Mouse (Mus musculus): ENCODE measurements around the gene Clps. TPM values are rescaled to one million over a fixed set of nuclear protein-coding genes. Genes with fewer than 3 reads are reported as not detected.

Gene Clps
- polyA plus RNA-seq, 1 experiment from 2014 or later, result 0.35 TPM

- Histone ChIP-seq H3K27me3 (ENCODE audit: control insufficient read depth, insufficient read depth, low read depth, low read length) (no peaks in the 10 kb centered on the region), H3K9me3 (ENCODE audit: control insufficient read depth, low read length) (no peaks in the 10 kb centered on the region), H3K4me1 (replicated peaks; ENCODE audit: control insufficient read depth, insufficient read depth, low read length) (no peaks in the 10 kb centered on the region), H3K9ac (ENCODE audit: low read length) (no peak overlapping the region), H3K27ac (ENCODE audit: low read length) (no peak overlapping the region), H3K4me3 (ENCODE audit: low read length) (no peak overlapping the region), H3K36me3 (ENCODE audit: control insufficient read depth, insufficient read depth, low read length) (peaks cover 19% of the 10 kb centered on the region), H3K4me2 (ENCODE audit: low read depth, low read length) (no peak overlapping the region)
- ATAC-seq (ENCODE audit: low read depth), result peak; percentile 49; the same call in 1 of the 2 replicates
- 74% methylated on average over 3 of the region's 3 CpGs for WGBS
These were observed 25.9 kb upstream of the Clps start for GRCm38 (mm10) chr17:28586509-28586908.

GRCm38 (mm10) chr17:28581056-28581455 is 20.5 kb upstream of the Clps start:
- H3K4me1 ChIP-seq (replicated peaks; ENCODE audit: control insufficient read depth, insufficient read depth, low read length), result no peaks in the 10 kb centered on the region
- ATAC-seq (ENCODE audit: low read depth), result no peak
- no peaks in the 10 kb centered on the region for H3K36me3 ChIP-seq (ENCODE audit: control insufficient read depth, insufficient read depth, low read length)
- H3K9ac ChIP-seq (ENCODE audit: low read length), result no peak overlapping the region
- no peak overlapping the region for H3K27ac ChIP-seq (ENCODE audit: low read length)
- no peak overlapping the region for H3K4me3 ChIP-seq (ENCODE audit: low read length)
- no peaks in the 10 kb centered on the region for H3K27me3 ChIP-seq (ENCODE audit: control insufficient read depth, insufficient read depth, low read depth, low read length)
- no peaks in the 10 kb centered on the region for H3K9me3 ChIP-seq (ENCODE audit: control insufficient read depth, low read length)
- 49% methylated on average over 2 of the region's 2 CpGs for WGBS
- H3K4me2 ChIP-seq (ENCODE audit: low read depth, low read length), result no peak overlapping the region

- no peaks in the 10 kb centered on the region for H3K27me3 ChIP-seq (ENCODE audit: control insufficient read depth, insufficient read depth, low read depth, low read length)
- 4% methylated on average over 9 of the region's 9 CpGs for WGBS
- no peak overlapping the region for H3K27ac ChIP-seq (ENCODE audit: low read length)
- no peaks in the 10 kb centered on the region for H3K36me3 ChIP-seq (ENCODE audit: control insufficient read depth, insufficient read depth, low read length)
- H3K4me1 ChIP-seq (replicated peaks; ENCODE audit: control insufficient read depth, insufficient read depth, low read length), result no peaks in the 10 kb centered on the region; the same call in 1 of the 2 replicates
- no peak overlapping the region for H3K9ac ChIP-seq (ENCODE audit: low read length)
- no peaks in the 10 kb centered on the region for H3K9me3 ChIP-seq (ENCODE audit: control insufficient read depth, low read length)
- peak; percentile 64; the same call in 1 of the 2 replicates for ATAC-seq (ENCODE audit: low read depth)
- no peak overlapping the region for H3K4me2 ChIP-seq (ENCODE audit: low read depth, low read length)
- H3K4me3 ChIP-seq (ENCODE audit: low read length), result no peak overlapping the region
These were observed 19.8 kb upstream of the Clps start for GRCm38 (mm10) chr17:28580396-28580795.

- no peaks in the 10 kb centered on the region for H3K9me3 ChIP-seq (ENCODE audit: control insufficient read depth, low read length)
- peak within 1 kb of the TSS; percentile 29 for H3K4me3 ChIP-seq (ENCODE audit: low read length)
- WGBS, result 12% methylated on average over 50 of the region's 50 CpGs
- H3K9ac ChIP-seq (ENCODE audit: low read length), result no peak within 1 kb of the TSS
- H3K4me1 ChIP-seq (replicated peaks; ENCODE audit: control insufficient read depth, insufficient read depth, low read length), result no peaks in the 10 kb centered on the region; the same call in 1 of the 2 replicates
- no peaks in the 10 kb centered on the region; the same call in 1 of the 2 replicates for H3K27me3 ChIP-seq (ENCODE audit: control insufficient read depth, insufficient read depth, low read depth, low read length)
- H3K27ac ChIP-seq (ENCODE audit: low read length), result no peak within 1 kb of the TSS
- no peaks in the 10 kb centered on the region for H3K36me3 ChIP-seq (ENCODE audit: control insufficient read depth, insufficient read depth, low read length)
- H3K4me2 ChIP-seq (ENCODE audit: low read depth, low read length), result peak within 1 kb of the TSS; percentile 45
- peak; percentile 87 for ATAC-seq (ENCODE audit: low read depth)
These were observed 14.9 kb upstream of the Clps start, which contains the start of gene Lhfpl5 for GRCm38 (mm10) chr17:28575244-28576125. TSS of gene Lhfpl5 (plus strand) at chr17:28575641.

GRCm38 (mm10) chr17:28572941-28573340 is 12.4 kb upstream of the Clps start:
- no peak overlapping the region for H3K4me2 ChIP-seq (ENCODE audit: low read depth, low read length)
- no peak for ATAC-seq (ENCODE audit: low read depth)
- H3K27ac ChIP-seq (ENCODE audit: low read length), result no peak overlapping the region
- H3K9me3 ChIP-seq (ENCODE audit: control insufficient read depth, low read length), result no peaks in the 10 kb centered on the region
- no peak overlapping the region for H3K4me3 ChIP-seq (ENCODE audit: low read length)
- H3K27me3 ChIP-seq (ENCODE audit: control insufficient read depth, insufficient read depth, low read depth, low read length), result no peaks in the 10 kb centered on the region; the same call in 1 of the 2 replicates
- H3K9ac ChIP-seq (ENCODE audit: low read length), result no peak overlapping the region
- H3K36me3 ChIP-seq (ENCODE audit: control insufficient read depth, insufficient read depth, low read length), result no peaks in the 10 kb centered on the region
- H3K4me1 ChIP-seq (replicated peaks; ENCODE audit: control insufficient read depth, insufficient read depth, low read length), result no peaks in the 10 kb centered on the region; the same call in 1 of the 2 replicates
- WGBS, result 66% methylated on average over 6 of the region's 6 CpGs

- WGBS, result 68% methylated on average over 7 of the region's 7 CpGs
- no peak overlapping the region for H3K4me3 ChIP-seq (ENCODE audit: low read length)
- no peaks in the 10 kb centered on the region; the same call in 1 of the 2 replicates for H3K27me3 ChIP-seq (ENCODE audit: control insufficient read depth, insufficient read depth, low read depth, low read length)
- no peak for ATAC-seq (ENCODE audit: low read depth)
- no peaks in the 10 kb centered on the region for H3K9me3 ChIP-seq (ENCODE audit: control insufficient read depth, low read length)
- no peaks in the 10 kb centered on the region; the same call in 1 of the 2 replicates for H3K4me1 ChIP-seq (replicated peaks; ENCODE audit: control insufficient read depth, insufficient read depth, low read length)
- no peak overlapping the region for H3K27ac ChIP-seq (ENCODE audit: low read length)
- H3K4me2 ChIP-seq (ENCODE audit: low read depth, low read length), result no peak overlapping the region
- H3K36me3 ChIP-seq (ENCODE audit: control insufficient read depth, insufficient read depth, low read length), result no peaks in the 10 kb centered on the region
- no peak overlapping the region for H3K9ac ChIP-seq (ENCODE audit: low read length)
These were observed 12.0 kb upstream of the Clps start for GRCm38 (mm10) chr17:28572521-28572920.

GRCm38 (mm10) chr17:28571868-28572267 is 11.3 kb upstream of the Clps start:
- H3K4me1 ChIP-seq (replicated peaks; ENCODE audit: control insufficient read depth, insufficient read depth, low read length), result no peaks in the 10 kb centered on the region; the same call in 1 of the 2 replicates
- WGBS, result 66% methylated on average over 3 of the region's 3 CpGs
- H3K4me3 ChIP-seq (ENCODE audit: low read length), result no peak overlapping the region
- H3K36me3 ChIP-seq (ENCODE audit: control insufficient read depth, insufficient read depth, low read length), result no peaks in the 10 kb centered on the region
- no peak overlapping the region for H3K27ac ChIP-seq (ENCODE audit: low read length)
- no peaks in the 10 kb centered on the region for H3K9me3 ChIP-seq (ENCODE audit: control insufficient read depth, low read length)
- H3K27me3 ChIP-seq (ENCODE audit: control insufficient read depth, insufficient read depth, low read depth, low read length), result no peaks in the 10 kb centered on the region; the same call in 1 of the 2 replicates
- H3K4me2 ChIP-seq (ENCODE audit: low read depth, low read length), result no peak overlapping the region
- H3K9ac ChIP-seq (ENCODE audit: low read length), result no peak overlapping the region
- no peak for ATAC-seq (ENCODE audit: low read depth)

GRCm38 (mm10) chr17:28567541-28567940 is 7.0 kb upstream of the Clps start:
- Histone ChIP-seq H3K36me3 (ENCODE audit: control insufficient read depth, insufficient read depth, low read length) (no peaks in the 10 kb centered on the region), H3K9ac (ENCODE audit: low read length) (no peak overlapping the region), H3K27me3 (ENCODE audit: control insufficient read depth, insufficient read depth, low read depth, low read length) (no peaks in the 10 kb centered on the region), H3K4me2 (ENCODE audit: low read depth, low read length) (no peak overlapping the region), H3K27ac (ENCODE audit: low read length) (no peak overlapping the region), H3K9me3 (ENCODE audit: control insufficient read depth, low read length) (no peaks in the 10 kb centered on the region), H3K4me1 (replicated peaks; ENCODE audit: control insufficient read depth, insufficient read depth, low read length) (no peaks in the 10 kb centered on the region), H3K4me3 (ENCODE audit: low read length) (no peak overlapping the region)
- no peak for ATAC-seq (ENCODE audit: low read depth)
- WGBS, result 40% methylated on average over 3 of the region's 3 CpGs

GRCm38 (mm10) chr17:28565181-28565580 is 4.6 kb upstream of the Clps start:
- Histone ChIP-seq H3K36me3 (ENCODE audit: control insufficient read depth, insufficient read depth, low read length) (no peaks in the 10 kb centered on the region), H3K9ac (ENCODE audit: low read length) (no peak overlapping the region), H3K4me2 (ENCODE audit: low read depth, low read length) (no peak overlapping the region), H3K9me3 (ENCODE audit: control insufficient read depth, low read length) (no peaks in the 10 kb centered on the region), H3K27me3 (ENCODE audit: control insufficient read depth, insufficient read depth, low read depth, low read length) (no peaks in the 10 kb centered on the region), H3K27ac (ENCODE audit: low read length) (no peak overlapping the region), H3K4me3 (ENCODE audit: low read length) (no peak overlapping the region), H3K4me1 (replicated peaks; ENCODE audit: control insufficient read depth, insufficient read depth, low read length) (peaks cover 3% of the 10 kb centered on the region; the same call in 1 of the 2 replicates)
- no peak for ATAC-seq (ENCODE audit: low read depth)
